Mouse (Mus musculus): Measurements from ENCODE around the gene Ccnd1.

Ccnd1 gene

GRCm38 (mm10) chr7:144939344-144940002 is at the start of gene Ccnd1:
Gene Ccnd1, minus strand, starts transcription at chr7:144939925.
- DNase-seq (ENCODE audit: low spot score), result no peak

DNA sequence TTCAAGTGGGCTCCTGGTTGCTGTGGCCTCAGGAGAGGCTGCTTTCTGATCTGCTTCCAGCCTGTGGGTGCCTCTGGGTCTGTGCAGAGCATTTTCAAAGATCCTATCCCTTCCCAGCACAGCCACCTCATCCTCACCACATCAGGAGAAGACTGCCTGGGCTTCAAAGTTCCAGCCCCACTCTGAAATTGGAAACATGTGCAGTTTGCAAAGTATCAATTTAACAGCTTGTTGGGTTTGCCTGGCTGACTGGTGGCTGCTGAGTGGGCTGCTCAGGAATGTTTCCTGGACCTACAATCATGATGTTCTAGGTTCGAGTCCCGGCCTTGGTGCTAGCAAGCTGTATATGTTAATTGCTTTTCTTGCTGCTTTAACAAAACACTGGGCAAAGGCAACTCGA is 49.1 kb upstream of the Ccnd1 start:
- DNase-seq (ENCODE audit: low spot score), result no peak

DNA sequence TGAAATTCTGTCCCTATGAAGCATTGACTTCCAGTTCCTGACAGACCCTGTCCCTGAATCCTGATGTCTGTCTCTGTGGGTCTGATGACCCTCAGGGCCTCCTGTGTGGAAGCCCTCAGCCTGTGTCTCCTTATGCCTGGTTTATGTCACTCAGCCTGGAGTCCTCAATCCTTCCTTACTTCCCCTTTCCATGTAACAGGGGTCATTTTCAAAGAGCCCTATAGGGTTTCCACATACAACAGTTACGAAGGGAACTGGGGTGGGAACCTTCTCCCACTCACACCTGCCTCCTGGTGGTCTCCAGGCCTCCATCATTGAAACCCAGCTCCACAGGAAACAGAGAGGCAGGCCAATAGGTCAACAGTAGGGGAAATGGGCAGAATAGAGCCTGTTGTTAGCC is 45.4 kb upstream of the Ccnd1 start:
- no peak for DNase-seq (ENCODE audit: low spot score)

DNA sequence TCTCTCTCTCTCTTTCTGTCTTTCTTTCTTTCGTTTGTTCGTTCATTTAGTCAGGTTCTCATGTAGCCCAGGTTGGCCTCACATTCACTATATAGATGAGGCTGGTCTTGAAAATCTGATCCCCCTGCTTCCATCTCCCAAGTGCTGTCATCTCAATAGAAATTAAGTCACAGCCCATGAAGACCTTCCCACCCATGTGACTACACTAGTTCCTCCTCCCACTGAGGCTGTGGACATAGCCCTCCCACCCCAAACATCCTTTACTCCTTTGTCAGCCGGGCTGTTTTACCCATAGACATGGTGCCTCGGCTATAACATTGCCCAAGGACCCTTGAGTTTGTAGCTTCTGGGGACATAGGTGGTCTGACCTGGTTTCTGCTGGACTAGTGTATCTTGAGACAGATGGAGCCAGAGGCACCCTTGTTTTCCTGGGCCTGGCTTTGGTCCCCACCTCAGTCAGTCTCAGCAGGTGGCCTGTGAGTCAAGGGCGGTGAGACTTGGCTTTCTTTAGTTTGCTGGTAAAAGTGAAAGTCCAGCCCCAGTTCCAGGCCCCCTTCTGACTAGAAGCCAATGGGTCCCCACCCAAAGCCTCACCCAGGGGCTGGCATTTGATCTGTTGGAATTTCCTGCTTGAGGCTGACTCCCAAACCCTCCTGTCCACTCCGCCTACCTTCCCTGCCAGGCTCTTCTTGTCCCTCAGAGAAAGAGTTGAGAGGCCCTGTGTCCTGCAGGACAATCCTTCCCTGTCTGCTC is 42.8 kb upstream of the Ccnd1 start:
- DNase-seq (ENCODE audit: low spot score), result no peak

DNA sequence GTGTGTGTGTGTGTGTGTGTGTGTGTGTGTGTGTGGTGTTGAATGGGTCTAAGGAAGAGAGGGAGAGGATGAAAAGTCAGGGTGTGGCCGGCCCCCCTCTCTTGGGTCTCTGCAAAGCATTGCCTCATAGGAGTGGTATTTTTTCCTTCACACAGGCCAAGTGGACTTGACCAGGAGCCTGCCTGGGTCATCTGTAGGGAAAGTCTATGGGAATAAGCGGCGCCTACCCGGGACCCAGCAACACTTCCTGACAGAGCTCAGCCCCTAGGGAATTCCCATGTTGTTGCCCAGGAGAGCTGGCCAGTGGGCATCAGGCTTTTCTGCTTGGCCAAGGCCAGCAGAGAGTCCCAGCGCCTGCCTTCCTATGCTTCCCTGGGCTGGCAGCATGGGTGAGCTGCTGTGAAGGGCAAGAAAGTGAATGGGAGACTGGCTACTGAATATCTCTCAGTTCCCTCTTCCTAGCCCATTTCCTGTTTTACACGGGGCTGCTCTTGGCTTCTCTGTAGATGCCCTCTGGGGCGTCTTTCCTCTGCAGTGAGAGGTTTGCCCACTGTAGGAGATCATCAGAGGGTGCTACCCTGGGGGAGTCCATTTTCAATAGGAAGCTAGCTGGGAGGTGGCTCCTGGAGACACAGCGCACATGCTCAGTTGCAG is 41.8 kb upstream of the Ccnd1 start:
- DNase-seq (ENCODE audit: low spot score), result no peak

- no peak for DNase-seq (ENCODE audit: low spot score)
Measured at GRCm38 (mm10) chr7:144979814-144980213, 40.1 kb upstream of the Ccnd1 start.

DNA sequence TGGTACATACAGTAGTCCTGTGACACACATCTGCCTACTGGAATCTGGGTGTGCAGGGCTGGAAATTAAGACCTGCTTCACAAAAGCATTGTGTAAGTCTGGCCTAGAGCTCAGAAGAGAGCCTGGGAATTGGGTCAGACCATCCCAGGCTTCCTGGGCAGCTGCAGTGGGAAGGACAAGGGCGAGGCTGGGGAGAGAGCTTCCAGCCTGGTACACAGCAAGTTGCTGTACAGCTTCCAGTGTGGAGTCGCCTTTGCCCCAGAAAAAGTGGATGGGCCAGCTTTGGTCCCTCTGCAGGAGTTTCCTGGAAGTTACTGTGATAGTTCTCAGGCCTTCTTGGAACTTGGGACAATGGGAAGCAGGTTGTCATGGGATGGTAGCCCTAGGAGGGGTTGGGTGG is 37.4 kb upstream of the Ccnd1 start:
- no peak for DNase-seq (ENCODE audit: low spot score)

GRCm38 (mm10) chr7:144973461-144973860 is 33.7 kb upstream of the Ccnd1 start:
- no peak for DNase-seq (ENCODE audit: low spot score)

DNA sequence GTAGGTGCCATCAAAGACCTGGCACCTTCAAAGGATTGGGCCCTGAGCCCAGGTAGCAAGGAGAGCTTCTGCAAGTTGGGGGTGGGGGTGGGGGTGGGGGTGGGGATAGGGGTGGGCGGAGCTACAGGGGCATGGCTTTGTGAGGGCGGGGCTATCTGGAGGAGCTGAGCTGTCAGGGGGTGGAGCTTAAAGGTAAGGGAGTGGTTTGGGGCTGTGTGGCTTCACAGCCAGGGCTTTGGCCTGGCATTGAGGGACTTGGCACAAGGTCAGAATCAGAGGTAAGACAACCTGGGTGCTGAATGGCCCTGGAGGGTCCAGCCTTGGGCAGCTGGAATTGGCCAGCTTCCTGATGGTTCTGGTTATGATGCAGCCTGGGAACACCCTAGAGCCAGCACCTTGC is 32.0 kb upstream of the Ccnd1 start:
- no peak for DNase-seq (ENCODE audit: low spot score)

DNA sequence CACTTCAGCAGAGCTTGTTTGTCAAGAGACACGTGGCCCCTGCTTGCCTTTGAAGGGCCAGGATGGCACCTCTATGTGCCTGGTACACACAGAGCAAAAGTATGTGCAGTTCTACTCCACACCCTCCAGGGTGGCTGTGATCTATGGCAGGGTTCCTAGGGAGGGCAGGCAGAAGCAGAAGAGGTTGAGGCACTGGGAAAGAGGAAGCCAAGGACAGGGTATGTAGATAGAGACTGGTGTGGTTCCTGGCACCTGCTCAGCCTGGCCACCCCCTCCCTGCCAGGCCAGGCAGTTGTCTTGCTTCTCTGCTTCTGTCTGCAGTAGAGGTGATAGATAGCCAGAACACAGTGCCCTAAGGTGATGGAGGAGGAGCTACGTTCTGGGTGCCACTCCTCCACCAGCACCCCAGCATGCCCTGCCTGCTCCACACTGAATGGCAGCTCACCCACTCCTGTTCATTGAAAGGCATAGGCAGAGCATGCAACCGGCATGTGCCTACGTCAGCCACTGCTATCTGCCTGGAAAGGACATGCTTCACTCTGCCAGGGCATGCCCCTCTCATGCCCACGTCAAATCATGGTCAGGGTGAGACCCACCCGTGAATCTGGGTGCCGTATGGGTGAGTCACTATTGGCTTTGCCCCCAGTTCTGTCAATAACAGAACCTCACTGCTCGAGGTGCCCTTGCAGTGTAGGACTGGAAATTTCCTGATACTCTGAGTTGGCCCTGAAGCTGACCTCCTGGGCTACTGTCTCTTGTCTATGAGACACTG is 31.5 kb upstream of the Ccnd1 start:
- DNase-seq (ENCODE audit: low spot score), result no peak

DNA sequence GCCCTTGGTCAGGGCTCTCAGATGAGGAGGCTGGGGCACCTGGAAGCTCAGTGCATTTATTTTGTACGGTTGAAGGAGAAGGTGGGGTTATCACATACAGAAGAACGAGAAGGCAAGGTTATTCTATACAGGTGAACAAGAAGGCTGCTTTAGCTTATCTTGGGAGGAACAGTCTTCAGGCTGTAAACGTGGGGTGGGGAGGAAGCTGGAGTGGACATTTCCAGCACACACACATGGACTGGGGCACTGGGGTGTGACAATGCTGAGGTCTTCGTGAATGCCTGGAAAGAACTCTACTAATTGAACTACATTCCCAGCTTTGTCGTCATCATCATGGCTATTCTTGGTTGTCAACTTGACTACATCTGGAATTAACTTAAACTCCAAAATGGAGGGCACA is 26.2 kb upstream of the Ccnd1 start:
- DNase-seq (ENCODE audit: low spot score), result no peak

- DNase-seq (ENCODE audit: low spot score), result no peak
Measured at GRCm38 (mm10) chr7:144964316-144964715, 24.6 kb upstream of the Ccnd1 start.

DNA sequence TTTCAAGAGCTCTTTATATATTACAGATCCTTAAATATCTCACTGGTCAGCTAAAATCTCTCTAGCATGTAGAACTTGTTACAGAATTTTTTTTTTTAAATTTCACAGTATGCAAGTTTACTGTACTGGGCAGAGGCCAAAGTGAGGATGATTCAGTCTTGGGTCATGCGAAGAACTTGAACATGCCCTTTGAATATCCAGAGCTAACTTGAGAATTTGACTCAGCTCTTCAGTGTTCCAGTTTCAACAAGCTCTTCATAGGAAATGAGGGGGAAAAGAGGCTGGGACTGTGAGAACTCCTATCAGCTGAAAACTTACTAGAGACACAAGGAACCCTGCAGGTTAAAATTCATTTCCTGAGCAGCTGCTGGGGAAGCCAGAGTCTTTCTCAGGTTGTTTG is 24.2 kb upstream of the Ccnd1 start:
- no peak for DNase-seq (ENCODE audit: low spot score)

GRCm38 (mm10) chr7:144958509-144959395 is 19.0 kb upstream of the Ccnd1 start:
- DNase-seq (ENCODE audit: low spot score), result no peak

GRCm38 (mm10) chr7:144943254-144943653 is 3.5 kb upstream of the Ccnd1 start:
- peak; percentile 29 for DNase-seq (ENCODE audit: low spot score)

DNA sequence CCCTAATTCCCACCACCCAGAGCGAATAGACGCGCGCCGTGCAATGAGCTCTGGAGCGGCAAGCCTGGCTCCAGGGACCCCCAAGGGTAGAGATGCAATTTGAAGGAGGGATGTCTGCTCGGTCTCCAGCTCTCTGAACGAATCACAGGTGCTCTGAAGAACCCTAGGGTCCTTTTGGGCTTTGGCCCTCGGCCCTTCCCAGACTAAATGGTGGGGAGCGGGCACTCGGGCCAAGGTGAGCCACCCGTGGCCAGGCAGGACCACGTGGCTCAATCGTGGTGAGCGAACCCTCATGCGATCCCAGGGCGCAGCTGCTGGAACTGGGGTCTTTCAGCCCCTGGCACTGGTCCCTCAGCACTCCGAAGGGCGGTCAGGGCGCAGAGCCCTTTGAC is 3.0 kb upstream of the Ccnd1 start:
- DNase-seq (ENCODE audit: low spot score), result no peak

- no peak for DNase-seq (ENCODE audit: low spot score)
Measured at GRCm38 (mm10) chr7:144942071-144942743, 2.5 kb upstream of the Ccnd1 start.

- no peak for DNase-seq (ENCODE audit: low spot score)
Measured at GRCm38 (mm10) chr7:144941242-144941831, 1.6 kb upstream of the Ccnd1 start.

DNA sequence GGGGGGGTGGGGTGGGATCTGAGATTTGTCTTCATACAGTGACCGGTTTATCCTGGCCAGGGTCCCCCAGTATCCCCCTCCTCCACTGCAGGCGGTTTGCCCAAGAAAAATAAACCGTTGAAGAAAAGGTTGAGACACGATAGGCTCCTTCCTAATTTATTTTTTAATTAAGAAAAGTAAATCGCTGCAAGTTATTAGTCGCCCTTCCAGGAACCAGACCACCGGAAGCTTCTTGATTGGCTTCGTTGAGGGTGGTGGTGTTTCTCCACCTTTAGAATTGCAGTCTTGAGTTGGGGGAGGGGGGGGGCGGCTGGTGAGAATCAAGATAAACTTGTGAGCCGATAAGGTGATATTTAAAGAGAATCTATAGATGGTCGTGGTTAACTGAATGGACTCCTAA is 860 bp upstream of the Ccnd1 start:
- no peak for DNase-seq (ENCODE audit: low spot score)

DNA sequence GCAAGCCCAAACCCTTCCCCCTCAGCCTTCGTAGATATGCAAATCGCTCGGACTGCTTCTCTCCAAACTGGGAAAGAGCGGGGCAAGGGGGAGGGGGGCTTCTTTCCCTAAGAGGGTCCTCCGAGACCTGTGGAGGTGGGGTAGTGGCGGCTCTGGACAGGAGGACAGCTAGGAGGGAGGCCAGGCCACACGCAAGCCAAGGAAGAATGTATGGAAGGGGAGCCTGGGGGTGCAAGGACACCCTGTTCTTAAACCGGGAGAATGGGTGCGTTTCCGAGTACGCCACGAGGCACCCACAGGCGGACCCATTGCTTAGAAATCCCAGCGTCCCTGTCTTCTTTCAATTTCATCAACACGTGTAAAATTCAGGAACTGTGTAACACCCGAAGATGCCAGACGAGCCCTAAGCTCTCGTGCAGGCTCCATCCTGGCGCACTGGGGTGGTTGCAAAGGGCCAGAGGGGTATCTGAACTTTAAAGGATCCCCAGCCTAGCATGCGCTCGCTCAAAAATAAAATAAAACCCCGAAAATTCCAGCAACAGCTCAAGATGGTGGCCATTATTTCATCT is 362 bp upstream of the Ccnd1 start:
- no peak for DNase-seq (ENCODE audit: low spot score)

Data from c-Kit-positive CD71-positive TER-119-positive erythroid progenitor cells, embryonic 14.5 days (primary cell).